Mouse (Mus musculus) G1E-ER4 (cell line): Measurements from ENCODE around the gene Dnah11. TPM values are rescaled to one million over a fixed set of nuclear protein-coding genes. Genes with fewer than 3 reads are reported as not detected.

Experiments
- GATA1 ChIP-seq: IDR thresholded peaks from one replicate; pipeline ENCODE4 v1.8.0; 2012; ENCODE audit warnings: low read length, inconsistent platforms
- polyA plus RNA-seq: library from polyadenylated mRNA; stranded (reverse); fragments of >175 nt; gene quantifications from 2 replicates; pipeline ENCODE4 v1.2.3, GENCODE M21; 2012

The Dnah11 gene
- polyA plus RNA-seq, 1 experiment: not detected

- TF ChIP-seq GATA1: no peak
Measured at GRCm38 (mm10) chr12:117861249-117861648, 337.6 kb downstream of the Dnah11 start.

GRCm38 (mm10) chr12:117860840-117861239, 338.0 kb downstream of the Dnah11 start:
- no peak for TF ChIP-seq GATA1

- no peak for TF ChIP-seq GATA1
Measured at GRCm38 (mm10) chr12:117857884-117858283, 341.0 kb downstream of the Dnah11 start.

- no peak for TF ChIP-seq GATA1
Measured at GRCm38 (mm10) chr12:117857023-117857422, 341.8 kb downstream of the Dnah11 start.

- TF ChIP-seq GATA1: no peak
Measured at GRCm38 (mm10) chr12:117853316-117853715, 345.5 kb downstream of the Dnah11 start.

- TF ChIP-seq GATA1: no peak
Measured at GRCm38 (mm10) chr12:117850472-117850871, 348.4 kb downstream of the Dnah11 start.

GRCm38 (mm10) chr12:117848621-117849020, 350.2 kb downstream of the Dnah11 start:
- TF ChIP-seq GATA1: no peak

DNA sequence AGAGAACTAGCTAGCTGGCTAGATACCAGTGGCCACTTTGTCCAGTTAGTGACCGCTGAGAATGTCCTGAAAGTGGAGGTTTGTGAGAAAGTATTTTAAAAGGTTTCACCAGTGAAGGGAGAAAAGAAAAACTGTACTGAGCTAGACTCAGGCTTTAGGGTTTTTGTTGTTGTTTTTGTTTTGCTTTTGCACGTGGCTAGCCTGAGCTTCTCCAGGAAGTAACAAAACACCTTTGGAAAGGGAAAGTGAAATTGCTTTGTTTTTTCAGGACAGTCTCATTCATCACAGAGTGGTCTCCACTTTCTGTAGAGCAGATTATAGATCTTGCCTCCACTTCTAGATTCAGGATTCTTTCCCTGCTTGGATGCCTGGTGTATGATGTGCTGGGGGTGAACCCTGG, 353.9 kb downstream of the Dnah11 start:
- TF ChIP-seq GATA1: no peak

DNA sequence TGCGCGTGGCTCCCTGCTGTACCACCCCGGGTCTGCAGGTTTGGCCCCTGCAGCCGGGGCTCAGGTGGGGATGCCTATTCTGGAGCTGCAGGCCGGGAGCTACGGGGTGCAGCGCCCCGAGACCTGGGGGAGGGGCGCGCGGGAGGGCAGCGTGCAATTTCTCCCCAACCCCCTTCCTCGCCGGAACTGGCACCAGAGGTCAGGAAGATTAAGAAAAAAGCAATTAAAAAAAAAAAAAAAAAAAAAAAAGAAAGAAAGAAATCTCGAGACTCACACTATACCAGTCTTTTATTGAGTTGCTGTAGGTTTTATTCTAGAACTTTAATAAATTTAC, 354.8 kb downstream of the Dnah11 start:
- no peak for TF ChIP-seq GATA1

DNA sequence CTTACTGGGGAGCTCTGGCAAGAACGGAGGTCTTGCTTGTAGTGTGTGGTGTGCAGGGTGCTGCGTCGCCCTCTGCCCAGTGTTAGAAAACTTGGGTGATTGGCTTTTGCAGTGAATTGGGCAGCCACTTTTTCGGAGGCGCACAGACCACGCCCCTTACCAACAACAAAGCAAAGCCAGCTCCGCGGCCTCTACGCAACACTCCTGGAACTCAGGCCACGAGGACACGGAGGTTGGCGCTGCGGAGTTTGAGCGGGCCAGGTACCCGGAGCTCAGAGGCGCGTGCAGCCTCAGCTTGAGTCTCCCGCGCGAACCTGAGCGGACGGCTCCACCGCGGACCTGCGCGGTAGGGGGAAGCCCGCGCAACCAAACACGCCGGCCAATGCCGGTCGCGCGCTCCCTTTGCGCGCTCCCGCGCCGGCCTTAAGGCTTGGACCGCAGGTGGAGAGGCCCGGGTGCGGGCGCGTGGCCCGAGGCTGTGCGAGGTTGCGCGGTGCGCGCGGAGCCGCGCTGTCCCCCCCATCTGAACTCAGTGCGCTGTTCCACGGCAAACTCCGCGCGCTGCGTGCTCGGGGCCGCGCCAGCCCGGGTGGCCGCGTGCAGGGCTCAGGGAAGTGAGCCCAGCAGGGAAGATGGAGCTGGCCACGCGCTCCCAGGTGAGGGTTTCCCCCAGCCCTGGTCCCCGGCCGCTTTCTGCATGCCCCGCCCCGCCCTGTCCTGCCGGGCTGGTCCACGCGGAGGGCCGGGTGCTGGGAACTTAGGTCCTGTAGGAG, 355.4 kb downstream of the Dnah11 start:
- TF ChIP-seq GATA1: no peak

DNA sequence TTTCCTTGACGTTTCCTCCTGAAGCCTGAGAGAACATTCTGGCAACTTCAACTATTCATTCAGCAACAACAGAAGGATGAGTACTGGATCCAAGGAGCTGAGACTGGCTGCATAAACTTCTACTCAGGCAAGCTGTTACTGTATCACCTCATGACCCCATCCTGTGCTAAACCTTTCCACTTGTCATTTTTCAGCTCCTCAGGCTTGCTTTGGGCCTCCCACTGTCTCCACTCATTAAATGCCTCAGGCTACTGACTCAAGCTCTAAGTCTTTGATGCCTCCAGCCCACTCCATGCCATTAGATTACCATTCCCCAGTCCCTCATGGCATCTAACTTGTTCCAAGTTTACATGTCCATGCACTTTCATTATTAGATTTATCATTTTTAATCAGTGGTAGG, 356.2 kb downstream of the Dnah11 start:
- no peak for TF ChIP-seq GATA1

GRCm38 (mm10) chr12:117840705-117841104, 358.1 kb downstream of the Dnah11 start:
- no peak for TF ChIP-seq GATA1

- TF ChIP-seq GATA1: no peak
Measured at GRCm38 (mm10) chr12:117837376-117837775, 361.5 kb downstream of the Dnah11 start.

GRCm38 (mm10) chr12:117835371-117835770, 363.5 kb downstream of the Dnah11 start:
- TF ChIP-seq GATA1: no peak

GRCm38 (mm10) chr12:117834652-117835051, 364.2 kb downstream of the Dnah11 start:
- TF ChIP-seq GATA1: no peak

DNA sequence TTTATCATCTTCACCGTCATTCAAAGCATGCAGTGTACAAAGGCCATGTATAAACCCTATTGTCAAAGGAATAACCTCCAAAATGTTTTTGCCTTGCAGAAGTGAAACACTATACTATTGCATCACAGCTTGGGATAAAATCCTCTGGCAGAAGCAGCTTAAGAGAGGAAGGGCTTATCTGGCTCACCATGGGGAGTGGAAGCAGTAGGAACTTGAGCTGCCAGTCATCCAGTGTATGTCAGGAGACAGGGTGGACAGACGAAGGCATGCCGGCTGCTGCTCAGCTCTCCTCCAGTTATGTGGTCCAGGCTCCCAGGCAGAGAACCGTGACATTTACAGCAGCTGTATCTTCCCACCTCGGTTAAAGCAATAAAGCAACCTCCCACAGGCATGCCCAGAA, 366.7 kb downstream of the Dnah11 start:
- no peak for TF ChIP-seq GATA1

GRCm38 (mm10) chr12:117831351-117831961, 367.4 kb downstream of the Dnah11 start:
- TF ChIP-seq GATA1: no peak
